Mouse (Mus musculus): Measurements from ENCODE around the gene Stat4.

DNA sequence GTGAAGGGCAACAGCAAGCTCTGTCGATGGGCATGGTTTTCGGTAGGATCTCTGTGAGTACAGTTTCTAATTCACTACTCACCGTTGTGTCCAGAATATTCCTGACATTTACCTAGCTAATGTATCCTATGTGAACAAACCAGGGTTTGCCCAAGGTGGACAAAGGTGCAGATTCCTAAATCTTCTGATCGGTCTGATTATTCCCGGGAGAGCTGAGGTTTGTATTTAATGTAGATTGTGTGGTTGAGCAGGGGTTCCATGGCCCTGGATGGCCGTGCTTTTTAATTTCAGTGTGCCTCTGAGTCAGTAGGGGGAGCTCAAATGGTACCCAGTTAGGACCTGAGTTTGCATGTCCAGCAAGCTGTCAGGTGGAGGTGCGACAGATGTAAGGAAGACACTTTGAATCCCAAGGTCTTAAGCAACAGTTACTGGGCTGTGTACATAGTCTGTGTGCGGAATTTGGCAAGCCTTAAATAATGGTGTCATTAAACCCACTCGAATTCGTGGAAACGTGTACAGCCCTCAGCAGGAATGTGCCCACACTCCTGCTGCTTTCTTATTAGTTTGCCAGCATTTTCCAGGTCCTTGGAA, 144.9 kb downstream of the Stat4 start:
- TF ChIP-seq CTCF (IDR thresholded peaks at IDR 0.05; ENCODE audit: insufficient read depth, low read depth, low read length) (no peak), POLR2A (IDR thresholded peaks at IDR 0.05; ENCODE audit: insufficient read depth, low read depth, low read length) (no peak)

All from olfactory bulb, adult 2 months (tissue).